Mouse (Mus musculus) ES-E14 (cell line): ENCODE data around the gene Klrg2.

Experiments
- CHD2 ChIP-seq: IDR thresholded peaks from 2 replicates; pipeline ENCODE4 v1.6.1; 2014; ENCODE audit warnings: mild to moderate bottlenecking, low read depth, low read length, inconsistent platforms
- HCFC1 ChIP-seq: IDR thresholded peaks from 2 replicates; pipeline ENCODE4 v1.6.1; 2012; ENCODE audit warnings: low read length, inconsistent platforms, borderline replicate concordance; ENCODE audit not compliant: insufficient read depth
- MAFK ChIP-seq: IDR thresholded peaks from 2 replicates; pipeline ENCODE4 v1.6.1; 2014; ENCODE audit warnings: mild to moderate bottlenecking, low read depth, low read length, inconsistent platforms; ENCODE audit not compliant: insufficient read depth
- ZC3H11A ChIP-seq: IDR thresholded peaks from 2 replicates; pipeline ENCODE4 v1.6.1; 2012; ENCODE audit warnings: low read depth, mild to moderate bottlenecking, inconsistent platforms, low read length, borderline replicate concordance
- ZNF384 ChIP-seq: IDR thresholded peaks from 2 replicates; pipeline ENCODE4 v1.6.1; 2012; ENCODE audit warnings: low read depth, low read length, inconsistent platforms

DNA sequence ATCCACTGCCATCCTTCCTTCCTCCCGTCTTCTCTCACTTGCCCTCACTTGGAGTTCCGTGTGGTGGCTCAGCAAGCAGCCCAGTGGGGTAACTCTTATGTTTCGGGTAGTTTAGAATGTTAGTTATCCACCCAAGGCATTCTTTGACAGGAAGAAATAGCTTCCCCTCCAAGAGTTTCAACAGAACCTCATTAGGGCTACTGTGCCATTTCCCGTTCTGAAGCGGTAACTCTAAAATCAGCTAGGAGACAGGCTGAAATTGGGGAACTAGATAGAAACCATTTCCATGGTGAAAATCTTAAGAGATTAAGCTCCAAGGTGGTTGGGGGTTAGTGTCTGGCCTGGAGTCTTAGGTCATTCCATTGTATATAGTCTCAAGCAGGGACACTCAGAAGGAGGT is 4.2 kb upstream of the Klrg2 start:
- TF ChIP-seq HCFC1 (no peak), ZC3H11A (no peak), ZNF384 (no peak), CHD2 (no peak), MAFK (no peak)
